Comparison of ENCODE assay signal across 8 mouse cellular contexts in the genomic region with DNA sequence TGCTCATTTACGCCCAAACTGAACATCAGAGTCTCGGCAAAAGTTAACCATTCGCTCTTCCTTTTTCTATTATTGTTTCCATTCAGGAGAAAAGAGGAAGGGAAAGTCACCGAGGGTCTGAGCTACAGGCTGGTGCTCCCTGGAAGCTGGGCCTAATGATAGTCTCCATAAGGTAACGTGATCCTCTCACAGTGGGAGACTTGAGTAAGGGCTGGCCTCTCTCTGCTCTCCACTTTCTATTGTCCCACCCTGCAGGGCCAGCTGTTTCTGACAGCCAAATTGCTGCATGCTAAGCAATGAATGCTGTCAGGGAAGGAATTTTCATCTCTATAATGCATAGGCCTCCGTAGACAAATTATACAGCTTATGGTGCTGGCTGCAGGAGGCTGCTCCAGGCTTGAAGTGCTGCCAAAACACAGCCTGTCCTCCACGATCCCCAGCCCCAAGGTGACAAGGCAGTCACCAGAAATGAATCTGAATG. TPM values are rescaled to one million over a fixed set of nuclear protein-coding genes. Genes with fewer than 3 reads are reported as not detected.
DNase-seq lines count a peak whose midpoint lies in the region; TF ChIP-seq lines count a peak whose summit lies in the region.

No protein-coding gene starts in this region.

- TF ChIP-seq CTCF in layer of hippocampus, adult 2 months (conservative IDR thresholded peaks at IDR 0.05), result no peak

- intact Hi-C loops in left cerebral cortex, postnatal 14 days (cut with DNase I), result no loop called here

- DNase-seq in layer of hippocampus, adult 2 months (ENCODE audit: low spot score in 2 of 2), result no peak
- DNase-seq in layer of hippocampus, postnatal 10 days (ENCODE audit: low spot score in 2 of 2), result no peak
- peak; percentile 74 for DNase-seq in embryo, embryonic 10.5 days (ENCODE audit: low spot score)
- DNase-seq in heart, postnatal 4 days, result peak; percentile 37
- peak; percentile 76 for DNase-seq in mesoderm, embryonic 11.5 days (ENCODE audit: low read depth, low spot score)
- no peak for DNase-seq in left cerebral cortex, postnatal 14 days (ENCODE audit: low spot score in 2 of 2)
- no peak for DNase-seq in frontal cortex, postnatal 14 days (ENCODE audit: low spot score in 2 of 2)
- no peak for DNase-seq in ovary, postnatal 14 days (ENCODE audit: low spot score)

- peak overlapping the region; percentile 83 for H3K27ac ChIP-seq in layer of hippocampus, adult 2 months

- no peak overlapping the region for H3K4me3 ChIP-seq in layer of hippocampus, adult 2 months

RNA-seq across cellular contexts. Expression of a gene that starts 33.4 kb away (rescaled TPM):
- 10 to 100 TPM; 46.0 to 48.2 TPM for total RNA-seq in layer of hippocampus, adult 2 months (2021)
- total RNA-seq in layer of hippocampus, postnatal 10 days (2021), result 10 to 100 TPM; 50.1 to 52.9 TPM
- total RNA-seq in heart, postnatal 4 days (2021), result 10 to 100 TPM; 35.3 to 36.0 TPM
- total RNA-seq in left cerebral cortex, postnatal 14 days (2021), result 10 to 100 TPM; 32.7 to 33.8 TPM

RNA-seq across cellular contexts. Expression of a gene that starts 33.5 kb away (rescaled TPM):
- total RNA-seq in layer of hippocampus, adult 2 months (2021), result 10 to 100 TPM; 32.7 to 38.5 TPM
- 10 to 100 TPM; 15.0 to 18.2 TPM for total RNA-seq in layer of hippocampus, postnatal 10 days (2021)
- 1 to 10 TPM; 1.6 to 2.8 TPM for total RNA-seq in heart, postnatal 4 days (2021)
- 10 to 100 TPM; 16.7 to 19.4 TPM for total RNA-seq in left cerebral cortex, postnatal 14 days (2021)

Comparison
In these comparisons a context has a peak if more than half of its experiments do, and no peak if none do; other contexts are left out.
1. DNase-seq: peak in embryo, embryonic 10.5 days (single experiment), heart, postnatal 4 days (single experiment) and mesoderm, embryonic 11.5 days (single experiment); none in layer of hippocampus, adult 2 months (0 of 2), layer of hippocampus, postnatal 10 days (0 of 2), left cerebral cortex, postnatal 14 days (0 of 2), frontal cortex, postnatal 14 days (0 of 2) and ovary, postnatal 14 days (single experiment).
2. RNA of a gene that starts 33.5 kb away (total RNA-seq): 32.7 to 38.5 TPM in layer of hippocampus, adult 2 months, 16.7 to 19.4 TPM in left cerebral cortex, postnatal 14 days and 15.0 to 18.2 TPM in layer of hippocampus, postnatal 10 days; 1.6 to 2.8 TPM in heart, postnatal 4 days; every median in the first group is over 4 times any median in the second.